Mouse (Mus musculus): ENCODE results near the gene Ttc7b. TPM values are rescaled to one million over a fixed set of nuclear protein-coding genes. Genes with fewer than 3 reads are reported as not detected.
A peak's percentile ranks its signal among the peaks of the same experiment; 100 is the strongest.

Gene Ttc7b
- polyA plus RNA-seq, 1 experiment from 2014 or later = 0.93 TPM

DNA sequence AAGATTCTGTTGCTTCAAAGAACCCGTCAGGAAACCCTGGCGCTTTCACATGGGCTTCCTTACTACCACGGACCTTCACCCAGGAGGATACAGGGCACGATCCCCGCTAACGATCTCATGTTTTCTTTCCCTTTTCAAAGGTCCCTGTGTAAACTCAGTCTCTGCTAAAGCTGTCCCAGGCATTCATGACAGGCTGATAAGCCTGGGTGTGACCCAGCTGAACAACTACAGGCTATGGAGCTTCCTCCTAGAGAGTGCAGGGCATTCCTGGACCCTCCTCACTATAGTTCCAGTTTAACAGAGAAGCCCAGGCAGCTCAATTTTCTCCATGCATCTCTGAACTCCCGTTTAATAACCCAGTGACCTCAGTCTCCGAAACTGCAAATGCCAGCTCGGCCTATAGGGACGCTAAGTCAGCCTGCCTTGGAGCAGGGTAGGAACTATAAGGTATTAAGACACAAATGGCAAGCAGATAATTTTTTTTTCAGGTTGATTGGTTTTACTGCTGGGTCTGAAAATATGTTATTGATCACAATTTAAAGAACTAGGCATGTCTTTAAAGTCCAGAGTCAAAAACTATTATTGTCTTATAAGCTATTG is 41.3 kb downstream of the Ttc7b start:
- peak; percentile 41; the same call in 1 of the 2 replicates for ATAC-seq (ENCODE audit: low read depth)
- Histone ChIP-seq H3K36me3 (ENCODE audit: control insufficient read depth, insufficient read depth) (no peaks in the 10 kb centered on the region), H3K4me1 (ENCODE audit: control insufficient read depth, low read depth, low read length) (peaks cover 3% of the 10 kb centered on the region), H3K27me3 (ENCODE audit: control insufficient read depth, insufficient read depth, low read depth, low read length) (no peaks in the 10 kb centered on the region), H3K4me2 (ENCODE audit: low read depth, low read length) (0 out of 2 replicates have a peak overlapping the region, but pooled peaks have one; percentile 1), H3K4me3 (ENCODE audit: low read depth, low read length) (no peak overlapping the region), H3K9ac (ENCODE audit: low read depth, low read length) (no peak overlapping the region), H3K9me3 (replicated peaks; ENCODE audit: control insufficient read depth, low read length) (no peaks in the 10 kb centered on the region), H3K27ac (ENCODE audit: low read length) (no peak overlapping the region)
- 49% methylated on average over 10 of the region's 10 CpGs for WGBS (ENCODE audit: insufficient replicate concordance)

GRCm38 (mm10) chr12:100478615-100479014 is 42.0 kb downstream of the Ttc7b start:
- H3K27ac ChIP-seq (ENCODE audit: low read length) = no peak overlapping the region
- WGBS (ENCODE audit: insufficient replicate concordance) = 70% methylated on average over 6 of the region's 6 CpGs
- no peaks in the 10 kb centered on the region for H3K27me3 ChIP-seq (ENCODE audit: control insufficient read depth, insufficient read depth, low read depth, low read length)
- no peaks in the 10 kb centered on the region for H3K9me3 ChIP-seq (replicated peaks; ENCODE audit: control insufficient read depth, low read length)
- peaks cover 3% of the 10 kb centered on the region for H3K4me1 ChIP-seq (ENCODE audit: control insufficient read depth, low read depth, low read length)
- no peak overlapping the region for H3K4me2 ChIP-seq (ENCODE audit: low read depth, low read length)
- ATAC-seq (ENCODE audit: low read depth) = no peak
- no peaks in the 10 kb centered on the region for H3K36me3 ChIP-seq (ENCODE audit: control insufficient read depth, insufficient read depth)
- H3K9ac ChIP-seq (ENCODE audit: low read depth, low read length) = no peak overlapping the region
- no peak overlapping the region for H3K4me3 ChIP-seq (ENCODE audit: low read depth, low read length)

DNA sequence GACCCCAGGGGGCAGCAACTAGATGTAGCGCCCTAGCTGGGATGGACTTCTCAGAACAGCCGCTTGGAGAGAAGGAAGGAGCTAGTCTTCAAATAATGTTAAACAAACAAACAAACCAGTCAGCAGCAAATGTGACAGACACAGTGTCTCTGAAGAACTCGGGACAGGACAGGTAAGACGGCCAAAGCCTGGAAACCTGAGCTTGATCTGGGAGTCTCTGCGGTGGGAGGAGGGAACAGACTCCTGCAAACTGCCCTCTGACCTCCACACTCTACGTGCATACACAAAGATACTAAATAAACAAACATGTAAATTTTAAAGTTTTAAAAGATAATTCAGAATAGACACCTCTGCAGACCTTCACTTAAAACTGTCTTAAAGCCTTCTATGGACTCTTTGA is 42.5 kb downstream of the Ttc7b start:
- H3K36me3 ChIP-seq (ENCODE audit: control insufficient read depth, insufficient read depth) = no peaks in the 10 kb centered on the region
- 61% methylated on average over 6 of the region's 6 CpGs for WGBS (ENCODE audit: insufficient replicate concordance)
- no peaks in the 10 kb centered on the region for H3K9me3 ChIP-seq (replicated peaks; ENCODE audit: control insufficient read depth, low read length)
- H3K27me3 ChIP-seq (ENCODE audit: control insufficient read depth, insufficient read depth, low read depth, low read length) = no peaks in the 10 kb centered on the region
- H3K27ac ChIP-seq (ENCODE audit: low read length) = no peak overlapping the region
- no peak overlapping the region for H3K9ac ChIP-seq (ENCODE audit: low read depth, low read length)
- ATAC-seq (ENCODE audit: low read depth) = no peak
- no peak overlapping the region for H3K4me2 ChIP-seq (ENCODE audit: low read depth, low read length)
- H3K4me3 ChIP-seq (ENCODE audit: low read depth, low read length) = no peak overlapping the region
- H3K4me1 ChIP-seq (ENCODE audit: control insufficient read depth, low read depth, low read length) = peaks cover 3% of the 10 kb centered on the region

DNA sequence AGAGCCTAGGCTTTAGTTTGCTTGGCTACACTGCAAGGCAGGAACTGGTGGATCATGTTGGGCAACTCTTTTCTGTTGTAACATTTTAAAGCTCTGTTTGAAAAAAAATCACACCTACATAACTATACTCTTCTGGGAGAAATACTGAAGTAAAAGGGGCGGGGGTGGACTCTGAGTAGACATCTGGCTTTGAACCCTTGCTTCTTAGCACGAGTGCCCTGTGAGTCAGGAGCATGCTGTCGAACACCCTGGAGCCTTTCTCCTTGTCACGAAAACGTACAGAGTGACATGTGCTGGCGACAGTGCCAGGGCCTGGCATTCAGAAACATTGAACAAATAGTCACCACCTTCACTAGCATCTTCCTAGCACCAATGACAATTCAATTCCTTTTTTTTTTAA is 43.2 kb downstream of the Ttc7b start:
- H3K4me1 ChIP-seq (ENCODE audit: control insufficient read depth, low read depth, low read length) = peaks cover 3% of the 10 kb centered on the region
- no peak overlapping the region for H3K27ac ChIP-seq (ENCODE audit: low read length)
- H3K27me3 ChIP-seq (ENCODE audit: control insufficient read depth, insufficient read depth, low read depth, low read length) = no peaks in the 10 kb centered on the region
- H3K4me3 ChIP-seq (ENCODE audit: low read depth, low read length) = no peak overlapping the region
- 66% methylated on average over 6 of the region's 6 CpGs for WGBS (ENCODE audit: insufficient replicate concordance)
- H3K9ac ChIP-seq (ENCODE audit: low read depth, low read length) = no peak overlapping the region
- ATAC-seq (ENCODE audit: low read depth) = no peak
- no peaks in the 10 kb centered on the region for H3K9me3 ChIP-seq (replicated peaks; ENCODE audit: control insufficient read depth, low read length)
- no peak overlapping the region for H3K4me2 ChIP-seq (ENCODE audit: low read depth, low read length)
- H3K36me3 ChIP-seq (ENCODE audit: control insufficient read depth, insufficient read depth) = no peaks in the 10 kb centered on the region

DNA sequence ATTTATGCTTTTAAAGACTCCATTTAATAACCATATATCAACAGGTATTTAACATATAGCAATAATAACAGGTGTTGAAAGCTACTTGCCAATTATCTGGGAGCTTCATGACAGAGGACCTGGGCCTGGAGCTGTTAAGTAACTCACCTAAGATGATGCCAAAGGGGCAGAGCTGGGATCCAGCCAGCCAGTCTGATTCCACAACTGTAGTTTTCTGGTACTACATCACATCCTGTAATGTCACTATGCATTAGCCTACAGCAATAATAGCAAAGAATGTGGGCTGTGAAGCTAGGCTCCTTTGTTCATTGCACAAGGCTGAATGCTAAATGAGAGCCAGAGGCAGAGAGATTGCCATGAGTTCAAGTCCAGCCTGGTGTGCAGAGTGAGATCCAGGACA is 44.3 kb downstream of the Ttc7b start:
- Histone ChIP-seq H3K36me3 (ENCODE audit: control insufficient read depth, insufficient read depth) (no peaks in the 10 kb centered on the region), H3K9me3 (replicated peaks; ENCODE audit: control insufficient read depth, low read length) (no peaks in the 10 kb centered on the region), H3K27me3 (ENCODE audit: control insufficient read depth, insufficient read depth, low read depth, low read length) (no peaks in the 10 kb centered on the region), H3K4me2 (ENCODE audit: low read depth, low read length) (no peak overlapping the region), H3K4me1 (ENCODE audit: control insufficient read depth, low read depth, low read length) (peaks cover 3% of the 10 kb centered on the region), H3K9ac (ENCODE audit: low read depth, low read length) (no peak overlapping the region), H3K27ac (ENCODE audit: low read length) (no peak overlapping the region), H3K4me3 (ENCODE audit: low read depth, low read length) (no peak overlapping the region)
- ATAC-seq (ENCODE audit: low read depth) = no peak

DNA sequence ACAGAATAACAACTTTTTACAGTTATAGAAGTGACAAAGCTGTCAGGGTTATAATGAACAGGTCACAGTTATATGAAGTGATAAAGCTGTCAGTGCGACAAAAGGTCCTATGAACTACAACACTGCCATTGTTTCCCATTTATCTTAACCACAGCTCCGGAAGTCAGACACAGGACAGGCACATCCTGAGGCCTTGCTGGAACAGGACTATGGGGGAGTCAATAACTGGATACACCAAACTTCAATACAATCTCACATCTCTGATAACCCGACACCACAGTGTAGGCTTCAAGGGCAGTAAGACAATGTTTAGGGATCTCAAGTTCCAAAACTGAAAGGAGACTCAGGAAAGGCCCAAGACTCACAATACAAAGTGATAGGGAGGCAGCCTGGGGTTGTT is 45.1 kb downstream of the Ttc7b start:
- peak; percentile 37; the same call in 1 of the 2 replicates for ATAC-seq (ENCODE audit: low read depth)
- no peaks in the 10 kb centered on the region for H3K36me3 ChIP-seq (ENCODE audit: control insufficient read depth, insufficient read depth)
- H3K9ac ChIP-seq (ENCODE audit: low read depth, low read length) = no peak overlapping the region

DNA sequence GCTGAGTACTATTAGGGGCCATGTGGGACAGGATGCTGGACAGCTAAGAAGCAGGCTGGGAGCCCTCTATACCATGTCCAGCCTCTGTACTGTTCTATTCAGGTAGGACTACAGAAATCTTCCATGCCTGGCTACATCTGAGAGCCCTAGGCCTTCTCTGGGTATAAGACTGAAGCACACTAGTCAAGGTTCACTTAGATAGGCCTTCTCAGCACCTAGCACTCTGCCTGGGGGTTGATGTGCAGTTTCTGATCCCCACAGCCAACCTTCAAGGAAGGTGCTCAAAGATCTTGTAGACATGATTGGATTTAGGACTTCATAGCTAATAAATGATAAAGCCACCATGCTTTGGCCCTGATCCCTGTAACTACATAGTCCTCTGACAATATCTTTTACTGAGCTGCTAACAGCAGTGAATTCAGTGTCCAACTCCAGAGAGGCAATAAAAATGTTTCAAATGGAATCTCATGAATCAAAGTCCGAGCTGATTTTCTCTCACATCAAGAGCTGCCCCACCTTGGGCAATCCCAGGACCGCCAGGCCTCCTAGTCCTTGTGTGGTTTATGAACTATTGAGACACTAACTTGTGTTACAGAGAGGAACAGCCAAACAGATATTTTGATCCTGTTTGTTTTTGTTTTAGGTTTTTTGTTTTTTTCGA is 45.8 kb downstream of the Ttc7b start:
- no peaks in the 10 kb centered on the region for H3K36me3 ChIP-seq (ENCODE audit: control insufficient read depth, insufficient read depth)
- no peak overlapping the region for H3K27ac ChIP-seq (ENCODE audit: low read length)
- WGBS (ENCODE audit: insufficient replicate concordance) = 53% methylated on average over 3 of the region's 3 CpGs
- no peak overlapping the region for H3K9ac ChIP-seq (ENCODE audit: low read depth, low read length)
- peaks cover 3% of the 10 kb centered on the region for H3K4me1 ChIP-seq (ENCODE audit: control insufficient read depth, low read depth, low read length)
- no peak overlapping the region for H3K4me2 ChIP-seq (ENCODE audit: low read depth, low read length)
- H3K4me3 ChIP-seq (ENCODE audit: low read depth, low read length) = no peak overlapping the region
- no peaks in the 10 kb centered on the region for H3K27me3 ChIP-seq (ENCODE audit: control insufficient read depth, insufficient read depth, low read depth, low read length)
- ATAC-seq (ENCODE audit: low read depth) = no peak
- H3K9me3 ChIP-seq (replicated peaks; ENCODE audit: control insufficient read depth, low read length) = no peaks in the 10 kb centered on the region

More for the DNA sequence above, 45.1 kb downstream of the Ttc7b start:
- no peaks in the 10 kb centered on the region for H3K27me3 ChIP-seq (ENCODE audit: control insufficient read depth, insufficient read depth, low read depth, low read length)
- H3K4me2 ChIP-seq (ENCODE audit: low read depth, low read length) = no peak overlapping the region
- H3K4me3 ChIP-seq (ENCODE audit: low read depth, low read length) = no peak overlapping the region
- H3K9me3 ChIP-seq (replicated peaks; ENCODE audit: control insufficient read depth, low read length) = no peaks in the 10 kb centered on the region
- no peak overlapping the region for H3K27ac ChIP-seq (ENCODE audit: low read length)
- H3K4me1 ChIP-seq (ENCODE audit: control insufficient read depth, low read depth, low read length) = peaks cover 3% of the 10 kb centered on the region
- WGBS (ENCODE audit: insufficient replicate concordance) = 39% methylated on average over 3 of the region's 3 CpGs

DNA sequence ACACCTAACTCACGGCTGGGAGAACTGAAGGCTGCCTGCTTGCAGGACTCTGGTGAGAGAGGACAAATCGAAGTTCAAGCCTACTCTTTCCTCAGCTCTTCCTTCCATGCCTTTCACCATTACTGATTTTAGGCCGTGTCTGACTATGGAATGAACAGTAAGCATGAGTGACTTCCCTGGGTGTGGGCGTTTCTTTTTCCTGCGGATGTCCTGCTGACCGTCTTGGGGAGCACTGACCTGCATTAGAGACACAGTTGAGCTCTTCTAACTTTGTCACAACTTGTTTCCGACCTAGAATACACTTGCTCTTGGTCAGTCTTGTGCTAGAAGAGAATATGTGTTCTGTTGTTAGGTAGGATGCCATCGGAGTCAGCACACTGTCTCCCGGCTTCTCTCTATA is 50.3 kb downstream of the Ttc7b start:
- Histone ChIP-seq H3K4me2 (ENCODE audit: low read depth, low read length) (no peak overlapping the region), H3K27me3 (ENCODE audit: control insufficient read depth, insufficient read depth, low read depth, low read length) (no peaks in the 10 kb centered on the region), H3K36me3 (ENCODE audit: control insufficient read depth, insufficient read depth) (no peaks in the 10 kb centered on the region), H3K9ac (ENCODE audit: low read depth, low read length) (no peak overlapping the region), H3K4me3 (ENCODE audit: low read depth, low read length) (no peak overlapping the region), H3K9me3 (replicated peaks; ENCODE audit: control insufficient read depth, low read length) (no peaks in the 10 kb centered on the region), H3K4me1 (ENCODE audit: control insufficient read depth, low read depth, low read length) (no peaks in the 10 kb centered on the region), H3K27ac (ENCODE audit: low read length) (no peak overlapping the region)
- ATAC-seq (ENCODE audit: low read depth) = no peak
- WGBS (ENCODE audit: insufficient replicate concordance) = 64% methylated on average over 9 of the region's 9 CpGs

GRCm38 (mm10) chr12:100469503-100470293 is 50.9 kb downstream of the Ttc7b start:
- WGBS (ENCODE audit: insufficient replicate concordance) = 72% methylated on average over 7 of the region's 7 CpGs
- Histone ChIP-seq H3K4me2 (ENCODE audit: low read depth, low read length) (no peak overlapping the region), H3K27ac (ENCODE audit: low read length) (no peak overlapping the region), H3K9me3 (replicated peaks; ENCODE audit: control insufficient read depth, low read length) (no peaks in the 10 kb centered on the region), H3K36me3 (ENCODE audit: control insufficient read depth, insufficient read depth) (no peaks in the 10 kb centered on the region), H3K27me3 (ENCODE audit: control insufficient read depth, insufficient read depth, low read depth, low read length) (no peaks in the 10 kb centered on the region), H3K9ac (ENCODE audit: low read depth, low read length) (no peak overlapping the region), H3K4me1 (ENCODE audit: control insufficient read depth, low read depth, low read length) (no peaks in the 10 kb centered on the region), H3K4me3 (ENCODE audit: low read depth, low read length) (no peak overlapping the region)
- no peak for ATAC-seq (ENCODE audit: low read depth)
